Mouse (Mus musculus) neural tube, embryonic 11.5 days (tissue): ENCODE results near the gene Plin2. TPM values are rescaled to one million over a fixed set of nuclear protein-coding genes. Genes with fewer than 3 reads are reported as not detected.
"Not testable (repeated sequence)": the region's sequence is repeated elsewhere in the genome, so short reads cannot be mapped to it uniquely, and the experiment has no call there.

ENCODE experiments used
- ATAC-seq: fragments of 200-750 bp; cut with Nextera tagmentation; 2 replicates; pipeline ENCODE4 v1.8.0; 2017; ENCODE audit warnings: moderate number of reproducible peaks, mild to moderate bottlenecking, moderate TSS enrichment, moderate library complexity; ENCODE audit not compliant: insufficient read depth, low FRiP score, low TSS enrichment
- DNase-seq: peaks from one replicate; pipeline ENCODE4 v3.0.0-alpha.2; 2015; ENCODE audit warnings: low spot score
- H3K27ac ChIP-seq: fragments of 300-500 bp; sonication (generic); 2 replicates; pipeline ENCODE4 v1.5.1; 2014; ENCODE audit warnings: low read depth, mild to moderate bottlenecking, low read length
- H3K27me3 ChIP-seq: fragments of 300-500 bp; sonication (generic); 2 replicates; pipeline ENCODE4 v1.6.1; 2014; ENCODE audit warnings: mild to moderate bottlenecking, low read length, mixed read lengths; ENCODE audit not compliant: control insufficient read depth, insufficient read depth
- H3K36me3 ChIP-seq: fragments of 300-500 bp; sonication (generic); 2 replicates; pipeline ENCODE4 v1.6.1; 2014; ENCODE audit warnings: mild to moderate bottlenecking, low read length, moderate library complexity, mixed read lengths; ENCODE audit not compliant: control insufficient read depth, insufficient read depth
- H3K4me1 ChIP-seq: fragments of 300-500 bp; sonication (generic); 2 replicates; pipeline ENCODE4 v1.6.1; 2014; ENCODE audit warnings: low read length, mixed read lengths; ENCODE audit not compliant: control insufficient read depth, insufficient read depth
- H3K4me2 ChIP-seq: fragments of 300-500 bp; sonication (generic); 2 replicates; pipeline ENCODE4 v1.6.1; 2014; ENCODE audit warnings: low read depth, mild to moderate bottlenecking, moderate library complexity
- H3K4me3 ChIP-seq: fragments of 300-500 bp; sonication (generic); 2 replicates; pipeline ENCODE4 v1.5.1; 2014; ENCODE audit warnings: low read depth, low read length
- H3K9ac ChIP-seq: fragments of 300-500 bp; sonication (generic); 2 replicates; pipeline ENCODE4 v1.6.1; 2014; ENCODE audit warnings: mild to moderate bottlenecking, low read length
- H3K9me3 ChIP-seq: fragments of 300-500 bp; sonication (generic); 2 replicates; pipeline ENCODE4 v1.6.1; 2016; ENCODE audit warnings: low read length; ENCODE audit not compliant: control insufficient read depth
- WGBS: fragments of 180-500 bp; shearing (Covaris S2); extraction: QIAGEN DNeasy Blood & Tissue Kit; methylation state at CpG from one replicate; pipeline ENCODE4 v1.1.7; 2014; 5-methylcytosine and 5-hydroxymethylcytosine counted together
- polyA plus RNA-seq: library from polyadenylated mRNA; unstranded; fragments of >200 nt; fragmentation: Nextera tagmentation; extraction: Ambion mirVana; gene quantifications from 2 replicates; pipeline ENCODE4 v1.2.1, GENCODE M21; 2014

The Plin2 gene
- polyA plus RNA-seq, 1 experiment from 2014 or later, result 84.2 TPM

DNA sequence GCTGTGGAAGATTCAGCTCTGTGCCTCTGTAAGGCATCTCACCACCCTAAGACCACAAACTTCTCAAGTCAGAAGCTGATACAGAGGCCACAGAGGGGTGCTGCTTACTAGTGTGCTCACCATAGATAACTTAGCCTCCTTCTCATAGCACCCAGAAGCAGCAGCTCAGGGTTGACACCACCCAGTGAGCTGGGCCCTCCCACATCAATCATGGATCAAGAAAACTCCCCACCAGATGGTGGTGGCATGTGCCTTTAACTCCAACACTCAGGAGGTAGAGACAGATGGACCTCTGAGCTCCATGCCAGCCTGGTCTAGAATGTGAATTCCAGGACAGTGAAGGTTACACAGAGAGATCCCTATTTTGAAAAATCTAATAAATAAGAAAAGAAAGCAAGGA is 4.9 kb upstream of the Plin2 start:
- H3K27ac ChIP-seq, ATAC-seq, H3K4me2 ChIP-seq, H3K36me3 ChIP-seq, H3K4me1 ChIP-seq, H3K9ac ChIP-seq, H3K9me3 ChIP-seq, H3K27me3 ChIP-seq, DNase-seq, H3K4me3 ChIP-seq: not testable (repeated sequence)

DNA sequence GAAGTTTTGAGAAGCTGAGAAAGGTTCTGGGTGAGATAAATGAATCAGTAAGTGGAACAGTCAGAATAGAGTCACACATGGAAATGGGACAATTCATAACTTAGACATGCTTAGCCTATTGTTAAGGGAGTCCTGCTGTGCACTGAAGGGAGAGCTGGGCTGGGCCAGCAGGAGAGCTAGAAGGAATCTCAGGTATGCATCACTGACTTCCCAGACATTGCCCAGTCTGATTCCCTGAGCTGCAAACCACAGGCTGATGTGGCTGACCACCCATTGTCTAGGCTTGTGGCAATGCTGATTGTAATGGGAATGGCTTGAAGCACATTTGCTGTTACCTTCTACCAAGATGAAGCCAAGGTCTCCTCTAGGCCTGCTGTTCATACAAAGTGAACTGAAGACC is 4.3 kb upstream of the Plin2 start:
- not testable (repeated sequence) for ATAC-seq, H3K4me3 ChIP-seq, DNase-seq, H3K9ac ChIP-seq, H3K9me3 ChIP-seq, H3K27ac ChIP-seq, H3K4me2 ChIP-seq, H3K27me3 ChIP-seq, H3K36me3 ChIP-seq, H3K4me1 ChIP-seq

DNA sequence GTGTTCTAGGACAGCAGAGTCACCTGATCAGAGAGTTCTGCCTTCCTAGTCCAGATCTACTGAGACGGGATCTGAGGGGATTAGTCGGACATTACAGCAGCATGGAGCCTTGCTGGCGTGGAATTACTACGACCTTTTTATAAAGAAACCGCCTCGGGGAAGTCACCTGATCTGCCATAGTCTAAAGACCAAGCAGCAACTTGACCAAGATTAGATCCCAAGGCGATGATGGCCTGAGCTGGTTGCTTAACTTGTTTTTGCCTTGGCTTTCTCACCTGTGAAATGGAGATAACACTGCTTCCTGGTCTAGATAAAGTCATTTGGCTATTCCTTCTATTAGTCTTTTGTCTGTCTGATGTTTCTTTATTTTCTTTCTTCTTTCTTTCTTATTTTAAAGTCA is 2.6 kb upstream of the Plin2 start:
- Histone ChIP-seq H3K27me3 (no peaks in the 10 kb centered on the region), H3K27ac (no peak overlapping the region), H3K4me2 (no peak overlapping the region), H3K9me3 (no peaks in the 10 kb centered on the region), H3K4me3 (no peak overlapping the region), H3K36me3 (0 out of 2 replicates have a peak, but pooled peaks cover 3% of the 10 kb centered on the region), H3K9ac (no peak overlapping the region), H3K4me1 (peaks cover 4% of the 10 kb centered on the region)
- WGBS, result 81% methylated on average over 7 of the region's 7 CpGs
- DNase-seq, result no peak
- ATAC-seq, result no peak

DNA sequence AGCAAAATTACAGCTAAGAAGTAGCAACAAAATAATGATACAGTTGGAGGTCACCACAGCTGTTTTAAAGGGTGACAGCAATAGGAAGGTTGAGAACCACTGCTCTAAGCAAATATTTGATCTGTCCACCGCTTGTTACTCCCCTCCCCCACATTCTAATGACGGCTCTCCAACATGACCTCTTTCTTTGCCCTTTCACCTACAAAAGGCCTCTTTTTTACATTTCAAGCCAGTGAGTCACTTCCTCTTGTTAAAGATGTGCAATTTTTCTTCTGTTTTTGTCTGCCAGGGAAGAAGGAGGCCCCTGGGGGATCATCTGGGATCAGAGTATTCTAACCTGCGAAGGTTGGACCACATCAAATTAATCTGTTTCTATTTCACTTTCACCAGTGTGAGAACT is 1.9 kb upstream of the Plin2 start:
- no peak for ATAC-seq
- Histone ChIP-seq H3K4me3 (no peak overlapping the region), H3K4me2 (no peak overlapping the region), H3K27ac (no peak overlapping the region), H3K27me3 (no peaks in the 10 kb centered on the region), H3K9ac (no peak overlapping the region), H3K36me3 (0 out of 2 replicates have a peak, but pooled peaks cover 3% of the 10 kb centered on the region), H3K4me1 (peaks cover 4% of the 10 kb centered on the region), H3K9me3 (no peaks in the 10 kb centered on the region)
- DNase-seq, result no peak
- WGBS, result 31% methylated on average over 3 of the region's 3 CpGs

DNA sequence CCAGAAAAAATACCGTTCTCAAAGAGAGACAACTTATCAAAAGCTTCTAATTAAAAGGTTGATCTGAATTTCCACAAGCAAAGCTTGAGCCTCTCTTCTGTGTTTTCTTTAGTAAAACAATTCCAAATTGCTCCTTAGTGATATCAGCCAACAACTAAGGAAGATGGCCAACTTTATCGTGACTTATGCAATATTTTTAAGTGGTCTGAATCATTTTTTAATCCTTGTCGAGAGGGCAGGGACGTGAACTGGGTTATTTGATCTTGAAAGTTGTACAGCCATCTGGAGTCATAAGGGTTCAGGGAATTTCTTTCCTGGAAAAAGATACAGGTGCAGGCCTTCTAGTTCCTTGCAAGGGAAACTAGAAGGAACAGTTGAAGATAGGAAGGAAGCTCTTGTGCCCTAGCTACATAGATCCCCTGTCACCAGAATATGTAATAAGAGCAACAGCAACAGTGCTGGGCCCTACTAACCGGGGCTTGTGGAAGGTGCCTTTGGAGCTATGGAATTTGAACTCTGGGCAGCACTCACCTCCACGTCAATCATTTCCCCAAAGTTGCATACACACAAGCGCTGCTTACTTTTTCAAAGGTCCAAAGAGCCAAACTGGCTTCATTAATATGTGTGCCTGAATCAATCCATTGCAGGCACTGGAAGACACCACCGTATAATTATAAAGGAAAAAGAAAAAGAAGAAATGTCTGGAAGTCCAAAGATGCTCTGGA is 884 bp upstream of the Plin2 start:
- H3K9me3 ChIP-seq, result no peaks in the 10 kb centered on the region
- H3K4me1 ChIP-seq, result peaks cover 4% of the 10 kb centered on the region
- no peak overlapping the region for H3K9ac ChIP-seq
- no peak overlapping the region for H3K4me3 ChIP-seq
- H3K27me3 ChIP-seq, result no peaks in the 10 kb centered on the region
- no peak for DNase-seq
- ATAC-seq, result no peak
- 0 out of 2 replicates have a peak, but pooled peaks cover 3% of the 10 kb centered on the region for H3K36me3 ChIP-seq
- WGBS, result 78% methylated on average over 8 of the region's 8 CpGs
- no peak overlapping the region for H3K27ac ChIP-seq
- no peak overlapping the region for H3K4me2 ChIP-seq

DNA sequence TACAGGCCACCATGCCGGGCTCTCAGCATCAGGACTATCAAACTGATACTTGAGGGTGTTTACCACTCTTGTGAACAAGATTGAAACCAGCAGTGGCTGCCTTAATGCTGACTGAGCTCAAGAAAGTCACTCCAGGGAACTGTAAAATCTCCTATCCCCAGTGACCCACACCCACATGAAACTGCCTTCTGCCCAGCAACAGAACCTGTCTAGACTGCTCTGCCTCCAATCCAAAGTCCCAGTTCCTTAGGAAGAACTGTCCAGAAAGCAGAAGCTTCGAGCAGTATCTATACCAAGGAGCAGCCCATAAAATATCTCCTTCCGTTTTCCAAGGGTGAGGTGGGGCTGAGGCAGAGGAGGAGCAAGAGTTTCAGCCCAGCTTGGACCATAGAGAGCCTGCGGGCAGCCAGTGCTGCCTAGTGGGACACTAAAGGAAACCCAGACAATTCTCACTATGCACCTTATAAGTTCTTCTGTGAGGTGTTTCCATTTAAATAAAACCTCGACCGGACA is 563 bp downstream of the Plin2 start:
- not testable (repeated sequence) for H3K4me1 ChIP-seq, H3K9me3 ChIP-seq, H3K36me3 ChIP-seq, H3K27ac ChIP-seq, DNase-seq, H3K27me3 ChIP-seq
- peak overlapping the region; percentile 66 for H3K4me3 ChIP-seq
- H3K9ac ChIP-seq, result peak overlapping the region; percentile 85
- peak; percentile 56 for ATAC-seq
- H3K4me2 ChIP-seq, result peak overlapping the region; percentile 64
- 15% methylated on average over 5 of the region's 6 CpGs for WGBS

DNA sequence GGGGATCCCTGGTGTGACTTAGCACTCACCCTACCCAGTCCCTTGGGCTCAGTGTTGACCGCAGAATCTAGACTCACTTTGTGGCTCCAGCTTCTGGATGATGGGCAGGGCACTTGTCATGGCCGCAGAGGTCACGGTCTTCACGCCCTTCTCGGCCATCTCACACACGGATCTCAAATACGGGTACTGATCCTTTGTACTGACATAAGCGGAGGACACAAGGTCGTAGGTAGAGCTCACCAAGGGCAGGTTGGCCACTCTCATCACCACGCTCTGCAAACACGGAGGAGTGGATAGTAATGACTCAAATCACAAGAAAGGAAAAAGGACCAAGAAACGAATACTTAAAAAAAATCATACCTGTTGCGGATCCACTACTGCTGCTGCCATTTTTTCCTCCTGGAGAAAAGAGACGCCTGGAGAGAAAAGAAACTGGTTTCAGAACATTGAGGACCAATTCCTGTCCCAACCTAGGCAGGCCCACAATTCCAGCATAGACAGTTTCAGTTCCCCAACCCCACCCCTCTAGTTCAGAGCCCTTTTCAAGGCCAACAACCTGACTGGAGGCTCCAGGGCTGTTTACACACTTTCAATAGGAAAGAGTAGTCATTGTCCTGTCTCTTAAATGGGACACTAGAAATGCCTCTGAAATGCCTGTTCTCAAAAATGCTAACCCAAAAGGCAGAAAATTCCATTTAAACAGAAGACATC is 1.4 kb downstream of the Plin2 start:
- Histone ChIP-seq H3K9ac (no peak overlapping the region), H3K36me3 (peaks cover 3% of the 10 kb centered on the region; the same call in 1 of the 2 replicates), H3K27ac (no peak overlapping the region), H3K4me1 (peaks cover 4% of the 10 kb centered on the region), H3K4me3 (peak overlapping the region; percentile 66; the same call in 1 of the 2 replicates), H3K9me3 (no peaks in the 10 kb centered on the region), H3K27me3 (no peaks in the 10 kb centered on the region), H3K4me2 (peak overlapping the region; percentile 64)
- 95% methylated on average over 14 of the region's 14 CpGs for WGBS
- ATAC-seq, result no peak
- no peak for DNase-seq

DNA sequence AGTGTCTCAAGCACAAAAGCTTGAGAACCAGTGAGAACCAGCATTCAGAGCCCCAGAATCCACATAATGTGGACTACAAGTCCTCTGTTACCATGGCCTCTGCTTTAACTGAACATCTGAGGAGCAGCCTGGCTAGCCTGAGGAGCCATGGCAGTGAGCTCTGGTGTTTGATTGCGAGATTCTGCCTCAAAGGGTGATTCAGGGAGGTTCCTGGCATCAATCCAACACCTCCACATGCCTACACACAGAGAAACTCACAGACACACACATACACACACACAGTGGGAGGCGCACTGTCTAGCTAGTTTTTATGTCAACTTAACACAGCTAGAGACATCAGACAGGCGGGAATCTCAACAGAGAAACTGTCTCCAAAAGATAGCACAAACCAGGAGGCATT is 4.3 kb downstream of the Plin2 start:
- ATAC-seq, result no peak
- WGBS, result 85% methylated on average over 3 of the region's 3 CpGs

DNA sequence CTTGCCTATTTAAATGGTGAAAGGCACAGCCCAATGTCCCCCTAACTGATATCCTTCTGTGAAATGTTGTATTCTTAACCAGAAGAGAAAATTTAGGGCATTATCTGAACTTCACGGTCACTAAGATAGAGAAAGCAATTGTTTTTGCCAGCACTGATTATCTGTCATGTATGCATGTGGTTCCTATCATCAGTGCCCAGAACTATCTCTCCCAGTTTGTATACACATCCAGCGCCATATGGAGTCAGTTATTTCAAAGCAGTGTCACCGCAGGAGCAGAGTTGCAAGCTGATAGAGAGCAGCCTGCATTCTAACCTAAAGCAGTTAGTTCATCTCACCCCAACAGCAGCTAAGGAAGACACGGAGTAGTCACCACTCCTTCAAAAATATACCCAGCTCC is 5.9 kb downstream of the Plin2 start:
- no peak overlapping the region for H3K4me3 ChIP-seq
- peaks cover 8% of the 10 kb centered on the region for H3K36me3 ChIP-seq
- H3K27me3 ChIP-seq, result no peaks in the 10 kb centered on the region
- 71% methylated on average over 4 of the region's 4 CpGs for WGBS
- DNase-seq, result no peak
- no peak overlapping the region for H3K9ac ChIP-seq
- H3K9me3 ChIP-seq, result no peaks in the 10 kb centered on the region
- no peak overlapping the region for H3K27ac ChIP-seq
- no peak for ATAC-seq
- H3K4me1 ChIP-seq, result peaks cover 1% of the 10 kb centered on the region
- H3K4me2 ChIP-seq, result no peak overlapping the region

More for the DNA sequence above, 4.3 kb downstream of the Plin2 start:
- peaks cover 3% of the 10 kb centered on the region; the same call in 1 of the 2 replicates for H3K36me3 ChIP-seq
- H3K9ac ChIP-seq, result no peak overlapping the region
- no peak overlapping the region for H3K4me2 ChIP-seq
- H3K4me1 ChIP-seq, result peaks cover 4% of the 10 kb centered on the region
- no peaks in the 10 kb centered on the region for H3K27me3 ChIP-seq
- H3K4me3 ChIP-seq, result no peak overlapping the region
- H3K27ac ChIP-seq, result no peak overlapping the region
- no peaks in the 10 kb centered on the region for H3K9me3 ChIP-seq
- no peak for DNase-seq
